Mouse (Mus musculus) lung, adult 18-20 months (tissue): ENCODE measurements around the gene D630045J12Rik.

Experiments used
- DNase-seq, 2 experiments: peaks; one replicate each; pipeline ENCODE4 v3.0.0; 2022; ENCODE audit warnings: mixed read lengths in 2 of 2

The D630045J12Rik gene

GRCm38 (mm10) chr6:38253736-38254641, at the start of gene D630045J12Rik:
D630045J12Rik (minus strand) TSS chr6:38254009.
- DNase-seq, result peak; percentile 68 to 82

DNA sequence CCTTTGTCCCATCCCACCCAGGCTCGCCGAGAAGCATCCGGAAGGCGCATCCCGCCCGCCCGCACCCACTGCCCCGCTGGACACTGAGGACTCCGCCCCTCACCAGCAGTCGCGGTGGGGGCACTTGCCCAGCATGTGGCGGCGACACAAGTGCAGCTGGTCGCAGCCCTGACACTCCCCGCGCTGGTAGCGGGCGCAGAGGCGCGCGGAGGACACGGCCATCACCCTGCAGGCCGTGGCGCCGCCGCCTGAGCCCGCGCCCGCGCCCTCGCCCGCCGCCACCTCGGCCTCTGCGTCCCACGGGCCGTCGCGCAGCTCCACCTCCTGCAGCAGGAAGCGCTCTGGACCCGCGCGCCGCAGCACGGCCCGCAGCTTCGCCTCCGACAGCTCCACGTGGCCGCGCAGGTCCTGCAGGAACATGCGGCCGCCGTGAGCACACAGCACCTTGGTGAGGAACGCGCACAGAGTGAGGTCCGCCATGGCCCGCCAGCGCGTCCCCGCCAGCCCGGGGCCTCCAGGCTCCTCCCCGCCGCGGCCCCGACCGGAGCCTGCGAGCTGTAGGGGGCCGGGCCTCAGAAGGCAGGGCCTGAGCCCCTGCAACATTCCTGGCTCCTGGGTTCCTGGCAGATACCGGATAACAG, 45.1 kb upstream of the D630045J12Rik start, which contains the start of gene Zc3hav1l:
TSS of gene Zc3hav1l (minus strand) at position 499 of the 641 bp plus-strand sequence.
- DNase-seq, result peak; percentile 56 to 60

DNA sequence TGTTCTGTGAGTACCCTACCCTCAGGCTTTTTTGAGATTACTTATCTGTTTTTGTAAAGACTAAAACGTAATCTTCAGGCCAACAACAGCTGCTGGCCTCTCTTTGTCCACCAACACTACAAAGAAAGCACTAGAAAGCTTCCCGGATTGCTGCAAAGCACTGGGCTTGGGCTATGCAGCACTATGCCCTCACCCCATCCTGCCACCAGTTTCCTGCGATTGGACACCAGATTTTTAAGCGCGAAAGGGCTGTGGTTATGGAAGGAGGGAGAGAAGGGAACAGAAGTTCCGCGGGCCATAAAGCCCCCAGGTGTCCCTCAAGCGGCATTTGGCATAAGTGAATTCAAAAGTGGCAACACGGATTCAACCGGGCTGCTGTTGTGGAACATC, 44.4 kb upstream of the D630045J12Rik start:
- DNase-seq, result no peak

DNA sequence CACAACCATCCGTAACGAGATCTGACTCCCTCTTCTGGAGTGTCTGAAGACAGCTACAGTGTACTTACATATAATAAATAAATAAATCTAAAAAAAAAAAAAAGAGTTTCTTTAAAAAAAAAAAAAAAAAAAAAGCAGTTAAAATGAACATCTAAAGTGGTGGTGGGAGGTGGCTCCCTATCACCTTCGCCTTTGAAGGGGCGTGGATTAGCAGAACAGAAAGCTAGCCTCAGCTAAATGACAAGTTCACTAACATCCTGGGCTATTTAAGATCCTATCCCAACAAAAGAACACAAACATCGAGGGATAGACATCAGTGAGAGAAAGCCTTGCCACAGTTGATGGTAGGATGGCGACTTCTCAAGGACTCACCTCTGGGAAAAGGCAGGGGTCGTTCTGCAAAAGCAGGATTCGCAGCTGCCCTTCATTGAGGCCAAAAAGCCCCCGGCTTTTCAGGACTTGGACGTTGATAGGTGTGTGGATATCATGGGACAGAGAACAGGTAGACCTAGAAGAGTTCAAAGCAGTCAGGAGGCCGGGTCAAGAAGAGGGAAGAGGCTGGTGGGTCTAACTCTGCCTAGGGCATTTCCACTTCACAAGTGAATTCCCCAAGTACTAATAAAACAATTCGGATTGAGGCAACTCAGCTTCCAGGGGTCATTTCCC, 43.9 kb upstream of the D630045J12Rik start:
- DNase-seq, result no peak

- DNase-seq, result no peak
These were observed 39.9 kb upstream of the D630045J12Rik start for GRCm38 (mm10) chr6:38293708-38294107.

- no peak for DNase-seq
These were observed 39.2 kb upstream of the D630045J12Rik start for GRCm38 (mm10) chr6:38292871-38293646.

DNA sequence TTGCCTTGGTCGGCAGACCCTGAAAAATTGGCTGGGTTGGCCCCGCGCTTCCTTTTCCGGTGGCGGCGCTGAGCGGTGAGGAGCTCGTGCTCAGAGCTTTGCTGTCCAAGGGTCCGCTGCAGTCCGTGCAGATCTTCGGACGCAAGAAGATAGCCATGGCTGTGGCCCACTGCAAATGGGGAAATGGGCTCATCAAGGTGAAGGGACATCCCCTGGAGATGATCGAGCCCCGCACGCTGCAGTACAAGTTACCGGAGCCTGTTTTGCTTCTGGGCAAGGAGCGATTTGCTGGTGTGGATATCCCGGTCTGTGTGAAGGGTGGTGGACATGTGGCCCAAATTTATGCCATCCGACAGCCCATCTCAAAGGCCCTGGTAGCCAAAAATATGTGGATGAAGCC, 30.6 kb upstream of the D630045J12Rik start:
- no peak for DNase-seq

DNA sequence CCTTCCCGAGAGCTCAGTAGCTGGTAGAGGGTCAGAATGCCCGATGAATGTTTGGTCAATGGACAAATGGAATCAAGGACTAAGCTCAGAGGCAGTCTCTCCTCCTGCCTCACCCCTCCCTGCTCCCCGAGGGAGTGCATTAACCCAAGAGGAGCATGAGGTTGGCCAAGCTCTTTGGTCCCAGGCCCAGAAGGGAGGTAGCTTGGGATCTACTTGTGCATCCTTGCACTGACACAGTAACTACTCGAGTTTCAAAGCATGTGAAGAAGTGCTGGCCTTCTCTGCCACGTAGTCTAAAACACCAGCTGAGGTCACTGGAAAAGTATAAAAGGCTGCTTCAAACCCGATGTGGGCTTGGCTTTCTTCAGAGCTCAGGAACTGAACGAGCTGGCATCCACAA, 10.7 kb upstream of the D630045J12Rik start:
- DNase-seq, result no peak

DNA sequence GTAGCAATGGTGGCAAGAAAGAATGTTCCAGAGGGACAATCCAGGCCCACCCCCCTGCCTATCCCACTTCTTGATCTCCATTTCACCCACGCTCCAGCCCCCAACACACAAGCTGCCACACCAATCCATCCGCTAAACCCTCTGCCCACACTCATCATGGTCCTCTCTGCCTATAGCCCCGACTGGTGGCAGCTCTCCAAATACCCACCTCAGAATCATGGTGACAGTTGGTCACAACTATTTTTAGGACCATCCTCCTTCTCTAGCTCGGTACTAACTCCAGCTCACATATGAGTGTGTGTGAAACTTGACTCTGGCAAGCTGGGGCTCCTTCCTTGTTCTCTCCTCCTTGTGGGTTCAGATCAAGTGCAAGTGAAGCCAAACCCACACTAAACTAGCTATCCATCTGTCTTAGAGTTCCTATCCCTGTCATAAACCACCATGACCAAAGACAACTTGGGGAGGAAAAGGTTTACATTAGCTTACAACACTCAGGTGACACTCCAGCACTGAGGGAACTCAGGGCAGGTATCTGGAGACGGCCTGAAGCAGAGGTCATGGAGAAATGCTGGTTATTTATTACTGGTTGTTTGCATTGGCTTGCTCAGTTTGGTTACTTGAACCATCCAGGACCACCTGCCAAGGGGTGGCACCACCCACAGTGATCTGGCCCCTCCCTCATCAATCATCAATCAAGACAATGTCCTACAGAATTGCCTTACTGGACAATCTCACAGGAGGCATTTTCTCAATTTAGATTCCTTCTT, 9.8 kb upstream of the D630045J12Rik start:
- no peak for DNase-seq

DNA sequence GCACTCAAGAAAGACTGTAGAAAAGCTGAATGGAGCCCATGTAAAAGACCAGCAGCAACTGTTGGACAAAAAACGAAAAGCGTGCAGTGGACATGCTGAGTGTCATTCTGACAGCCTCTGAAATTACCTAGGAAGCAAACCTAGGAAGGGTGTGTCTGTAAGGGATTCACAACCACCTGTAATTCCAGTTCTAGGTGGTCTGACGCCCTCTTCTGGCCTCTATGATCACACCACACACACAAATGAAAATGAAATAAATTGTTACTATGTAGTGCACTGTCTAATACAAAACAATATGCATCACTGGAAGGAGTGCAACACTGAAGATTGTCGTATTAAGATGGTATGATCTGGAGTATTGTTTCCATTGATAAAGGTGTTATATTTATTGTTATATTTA, 8.1 kb upstream of the D630045J12Rik start:
- DNase-seq, result no peak

DNA sequence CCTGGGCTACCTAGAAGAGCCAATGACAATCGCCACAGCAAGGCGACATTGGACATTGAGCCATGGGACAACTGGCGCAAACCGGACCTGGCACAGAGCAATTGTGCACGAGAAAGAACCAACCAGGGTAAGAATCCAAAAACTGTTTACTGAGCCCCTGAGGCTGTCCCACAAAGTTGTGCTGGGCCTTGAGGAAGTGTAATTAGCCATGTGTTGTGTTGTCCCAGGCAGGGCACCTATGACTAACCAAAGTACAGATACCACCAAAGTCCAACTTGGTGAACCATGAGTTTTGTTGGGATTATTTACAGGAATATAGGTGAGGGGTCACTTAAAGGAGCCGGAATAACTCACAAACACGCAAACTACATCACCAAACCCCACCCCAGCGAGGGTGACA, 3.7 kb upstream of the D630045J12Rik start:
- no peak for DNase-seq

DNA sequence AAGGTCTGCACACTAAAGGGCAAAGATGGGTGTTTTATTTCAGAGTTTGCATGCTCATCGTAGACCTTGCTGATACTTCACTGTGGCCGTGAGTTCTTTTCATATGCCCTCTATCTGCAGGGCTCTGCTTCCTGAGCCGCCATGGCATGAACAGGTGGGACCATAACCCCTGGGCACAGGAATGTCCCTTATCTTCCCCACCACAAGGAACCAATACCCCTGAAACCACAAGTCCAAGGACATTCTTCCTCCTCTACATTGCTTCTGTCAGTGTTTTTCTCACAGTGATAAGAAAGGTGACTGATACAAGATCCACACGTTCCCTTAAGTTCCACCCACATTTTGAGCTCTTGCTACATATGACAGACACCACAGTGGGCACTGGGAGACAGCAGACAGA, 3.0 kb upstream of the D630045J12Rik start:
- no peak for DNase-seq

GRCm38 (mm10) chr6:38255794-38256193, 2.0 kb upstream of the D630045J12Rik start:
- DNase-seq, result no peak

DNA sequence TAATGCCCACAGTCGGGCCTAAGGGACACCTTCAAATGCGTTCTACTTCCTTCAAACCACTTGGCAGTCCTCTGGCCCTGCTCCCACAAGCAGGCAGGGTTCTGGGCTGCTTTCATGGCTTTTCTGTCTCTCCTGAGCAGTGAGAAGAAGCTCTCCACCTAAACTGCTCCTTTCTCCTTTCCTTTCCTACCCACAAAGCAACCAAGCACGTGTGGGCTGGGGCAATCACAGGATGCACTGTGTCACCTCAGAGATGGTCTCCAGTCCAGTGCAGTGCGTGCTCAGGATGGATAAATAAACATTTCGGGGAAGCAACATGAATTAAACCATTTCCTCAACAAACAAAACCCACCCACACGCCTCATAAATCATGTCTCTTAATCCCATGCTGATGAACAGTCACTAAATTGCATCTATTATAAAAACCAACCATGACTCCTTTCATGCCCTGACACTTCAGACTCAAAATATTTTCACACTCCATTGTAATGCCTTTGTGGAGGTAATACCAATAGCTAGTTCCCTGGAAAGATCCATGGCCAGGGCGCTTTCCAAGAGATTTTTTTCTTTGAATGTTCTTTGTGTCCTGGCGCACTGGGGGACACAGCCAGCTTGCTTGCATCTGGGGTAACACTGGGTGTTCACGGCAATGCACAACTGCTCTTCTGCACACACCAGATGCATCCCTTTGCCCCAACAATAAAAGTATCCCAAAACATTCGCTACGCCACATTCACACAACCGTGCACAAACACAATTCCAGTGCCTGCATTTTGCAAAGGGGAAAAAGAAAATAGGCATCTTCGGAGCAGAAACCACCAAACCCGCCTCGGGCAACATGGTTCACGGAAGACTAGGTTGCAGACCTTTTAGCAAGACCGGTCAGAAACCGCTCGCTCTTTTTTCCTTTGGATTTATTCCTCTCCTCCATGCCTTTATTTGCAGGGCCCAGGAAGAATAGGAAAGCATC, 758 bp downstream of the D630045J12Rik start:
- no peak for DNase-seq

- no peak for DNase-seq
These were observed 1.7 kb downstream of the D630045J12Rik start for GRCm38 (mm10) chr6:38252139-38252538.

DNA sequence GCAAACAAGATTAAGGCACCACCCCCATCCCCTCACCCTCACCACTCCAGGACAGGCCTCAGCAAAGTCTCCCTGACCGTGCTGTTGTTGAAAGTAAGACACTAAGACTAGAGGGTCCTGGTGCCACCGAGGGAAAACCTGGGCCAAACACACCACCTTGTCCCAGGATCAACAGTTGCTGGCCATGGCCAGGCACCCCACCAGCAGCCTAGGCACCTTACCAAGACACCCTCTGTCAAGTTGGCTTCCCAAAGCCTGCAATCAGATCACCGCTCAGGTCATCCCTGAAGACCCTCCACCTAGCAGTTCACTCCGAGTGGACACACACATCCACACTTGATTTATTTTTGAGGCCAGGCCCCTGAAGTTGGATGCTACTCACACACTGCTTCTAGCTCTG, 2.3 kb downstream of the D630045J12Rik start:
- DNase-seq, result no peak

- DNase-seq, result no peak
These were observed 6.4 kb downstream of the D630045J12Rik start for GRCm38 (mm10) chr6:38247362-38247761.

DNA sequence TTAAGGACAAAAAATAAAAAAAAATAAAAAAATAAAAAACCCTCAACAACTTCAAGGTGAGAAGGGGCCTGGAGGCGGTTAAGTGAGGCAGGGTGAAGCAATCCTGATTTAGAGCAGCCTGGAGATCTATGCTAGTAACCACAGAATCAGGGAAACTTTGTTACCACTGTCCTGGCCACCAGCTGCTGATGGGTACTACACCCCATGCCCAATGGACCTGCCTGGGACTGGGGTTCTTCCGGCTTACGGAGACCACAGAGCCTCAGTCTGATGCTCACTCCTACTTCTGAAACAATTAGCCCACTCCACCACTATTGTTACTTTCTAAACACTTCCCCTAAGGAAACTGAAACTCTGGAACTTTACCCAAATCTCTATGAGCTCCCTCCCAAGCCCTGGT, 9.0 kb downstream of the D630045J12Rik start:
- DNase-seq, result no peak

DNA sequence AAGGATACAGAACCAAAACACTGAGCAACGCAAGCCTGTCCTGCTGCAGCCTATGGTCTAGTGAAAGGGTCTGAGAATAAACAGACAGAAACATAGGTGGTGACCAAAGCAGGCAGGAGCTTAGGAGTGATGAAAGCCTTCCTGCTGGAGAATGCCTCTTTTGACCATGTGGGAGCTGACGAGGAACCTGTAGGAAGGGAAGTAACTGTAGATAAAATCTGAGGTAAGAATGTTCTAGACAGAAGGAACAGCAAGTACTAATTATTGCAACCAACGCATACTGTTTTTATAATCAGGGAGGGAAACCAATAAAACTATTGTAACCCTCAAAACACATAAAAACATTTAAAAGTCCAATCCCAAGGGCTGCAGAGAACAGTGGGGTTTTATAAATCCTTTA, 9.6 kb downstream of the D630045J12Rik start:
- no peak for DNase-seq

GRCm38 (mm10) chr6:38242833-38243232, 11.0 kb downstream of the D630045J12Rik start:
- DNase-seq, result no peak
